Mouse (Mus musculus) midbrain, embryonic 10.5 days (tissue): ENCODE measurements around the gene Cd5l. TPM values are rescaled to one million over a fixed set of nuclear protein-coding genes. Genes with fewer than 3 reads are reported as not detected.
"Not testable (repeated sequence)": the region's sequence is repeated elsewhere in the genome, so short reads cannot be mapped to it uniquely, and the experiment has no call there.

Experiments used
- DNase-seq: peaks from one replicate; pipeline ENCODE4 v3.0.0-alpha.2; 2017; ENCODE audit warnings: low spot score
- H3K27ac ChIP-seq: fragments of 300-500 bp; sonication (generic); replicated peaks from 2 replicates; pipeline ENCODE4 v1.5.1; 2016; ENCODE audit warnings: mild to moderate bottlenecking
- H3K27me3 ChIP-seq: fragments of 300-500 bp; sonication (generic); 2 replicates; pipeline ENCODE4 v1.6.1; 2016; ENCODE audit warnings: low read depth, mild to moderate bottlenecking; ENCODE audit not compliant: poor library complexity, severe bottlenecking
- H3K36me3 ChIP-seq: fragments of 300-500 bp; sonication (generic); 2 replicates; pipeline ENCODE4 v1.6.1; 2016; ENCODE audit warnings: mild to moderate bottlenecking, moderate library complexity
- H3K4me1 ChIP-seq: fragments of 300-500 bp; sonication (generic); 2 replicates; pipeline ENCODE4 v1.6.1; 2016
- H3K4me3 ChIP-seq: fragments of 300-500 bp; sonication (generic); 2 replicates; pipeline ENCODE4 v1.5.1; 2016; ENCODE audit warnings: mild to moderate bottlenecking, moderate library complexity
- H3K9me3 ChIP-seq: fragments of 300-500 bp; sonication (generic); replicated peaks from 2 replicates; pipeline ENCODE4 v1.6.1; 2016; ENCODE audit warnings: mild to moderate bottlenecking
- WGBS: fragments of 180-500 bp; shearing (Covaris S2); methylation state at CpG from one replicate; pipeline ENCODE4 v1.1.7; 2016; 5-methylcytosine and 5-hydroxymethylcytosine counted together
- polyA plus RNA-seq: library from polyadenylated mRNA; unstranded; fragments of >200 nt; fragmentation: Nextera tagmentation; extraction: Ambion mirVana; gene quantifications from 2 replicates; pipeline ENCODE4 v1.2.1, GENCODE M21; 2016

The Cd5l gene
- polyA plus RNA-seq, 1 experiment from 2014 or later = not detected

- no peak for DNase-seq
- Histone ChIP-seq H3K27ac (no peak overlapping the region), H3K27me3 (no peaks in the 10 kb centered on the region), H3K4me3 (no peak overlapping the region), H3K9me3 (no peaks in the 10 kb centered on the region), H3K36me3 (no peaks in the 10 kb centered on the region), H3K4me1 (no peaks in the 10 kb centered on the region)
- WGBS = 77% methylated on average over 6 of the region's 6 CpGs
Measured at GRCm38 (mm10) chr3:87377719-87378118, 20.0 kb downstream of the Cd5l start.

DNA sequence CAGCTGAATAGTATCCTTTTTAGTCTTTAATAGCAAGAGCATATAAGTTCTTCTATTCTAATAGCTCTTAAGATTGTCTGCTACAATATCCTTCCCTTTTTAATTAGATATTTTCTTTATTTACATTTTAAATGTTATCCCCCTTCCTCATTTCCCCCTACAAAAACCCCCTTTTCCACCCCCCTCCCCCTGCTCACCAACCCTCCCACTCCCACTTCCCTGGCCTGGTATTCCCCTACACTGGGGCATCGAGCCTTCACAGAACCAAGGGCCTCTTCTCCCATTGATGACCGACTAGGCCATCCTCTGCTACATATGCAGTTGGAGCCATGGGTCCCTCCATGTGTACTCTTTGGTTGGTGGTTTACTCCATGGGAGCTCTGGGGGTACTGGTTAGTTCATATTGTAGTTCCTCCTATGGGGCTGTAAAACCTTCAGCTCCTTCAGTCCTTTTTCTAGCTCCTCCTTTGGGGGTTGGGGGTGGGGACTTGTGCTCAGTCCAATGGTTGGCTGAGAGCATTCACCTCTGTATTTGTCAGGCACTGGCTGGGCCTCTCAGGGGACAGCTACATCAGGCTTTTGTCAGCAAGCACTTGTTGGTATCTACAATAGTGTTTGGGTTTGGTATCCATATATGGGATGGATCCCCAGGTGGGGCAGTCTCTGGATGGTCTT is 22.1 kb downstream of the Cd5l start:
- not testable (repeated sequence) for DNase-seq, H3K36me3 ChIP-seq, H3K4me1 ChIP-seq, H3K27me3 ChIP-seq, H3K4me3 ChIP-seq, H3K9me3 ChIP-seq, H3K27ac ChIP-seq
- 84% methylated on average over 2 of the region's 2 CpGs for WGBS

GRCm38 (mm10) chr3:87381806-87382712 is 24.4 kb downstream of the Cd5l start:
- no peak for DNase-seq
- 71% methylated on average over 7 of the region's 7 CpGs for WGBS

GRCm38 (mm10) chr3:87383308-87383707 is 25.6 kb downstream of the Cd5l start:
- H3K4me3 ChIP-seq = no peak overlapping the region
- no peaks in the 10 kb centered on the region for H3K36me3 ChIP-seq
- 91% methylated on average over 3 of the region's 3 CpGs for WGBS
- no peaks in the 10 kb centered on the region for H3K4me1 ChIP-seq
- no peak for DNase-seq
- no peaks in the 10 kb centered on the region for H3K27me3 ChIP-seq
- H3K27ac ChIP-seq = no peak overlapping the region
- no peaks in the 10 kb centered on the region for H3K9me3 ChIP-seq

More at GRCm38 (mm10) chr3:87381806-87382712, 24.4 kb downstream of the Cd5l start:
- H3K4me1 ChIP-seq = no peaks in the 10 kb centered on the region
- H3K27ac ChIP-seq = no peak overlapping the region
- no peak overlapping the region for H3K4me3 ChIP-seq
- H3K27me3 ChIP-seq = no peaks in the 10 kb centered on the region
- no peaks in the 10 kb centered on the region for H3K9me3 ChIP-seq
- no peaks in the 10 kb centered on the region for H3K36me3 ChIP-seq

DNA sequence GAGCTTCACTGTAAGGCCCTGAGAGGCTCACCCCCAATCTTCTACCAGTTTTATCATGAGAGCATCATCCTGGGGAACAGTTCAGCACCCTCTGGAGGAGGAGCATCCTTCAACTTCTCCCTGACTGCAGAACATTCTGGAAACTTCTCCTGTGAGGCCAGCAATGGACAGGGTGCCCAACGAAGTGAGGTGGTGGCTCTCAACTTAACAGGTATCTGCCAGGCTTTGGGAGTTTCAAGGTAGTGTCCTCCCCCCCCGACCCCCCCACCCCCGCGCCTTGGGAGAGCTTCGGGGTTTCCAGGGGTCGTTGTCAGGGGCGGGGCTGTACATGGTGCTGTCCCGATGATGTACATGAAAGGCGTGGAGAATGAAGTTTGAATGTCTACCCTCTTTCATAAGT is 27.4 kb downstream of the Cd5l start:
- Histone ChIP-seq H3K36me3 (no peaks in the 10 kb centered on the region), H3K9me3 (no peaks in the 10 kb centered on the region), H3K4me3 (no peak overlapping the region), H3K27ac (no peak overlapping the region), H3K27me3 (no peaks in the 10 kb centered on the region), H3K4me1 (no peaks in the 10 kb centered on the region)
- no peak for DNase-seq
- 94% methylated on average over 9 of the region's 9 CpGs for WGBS

DNA sequence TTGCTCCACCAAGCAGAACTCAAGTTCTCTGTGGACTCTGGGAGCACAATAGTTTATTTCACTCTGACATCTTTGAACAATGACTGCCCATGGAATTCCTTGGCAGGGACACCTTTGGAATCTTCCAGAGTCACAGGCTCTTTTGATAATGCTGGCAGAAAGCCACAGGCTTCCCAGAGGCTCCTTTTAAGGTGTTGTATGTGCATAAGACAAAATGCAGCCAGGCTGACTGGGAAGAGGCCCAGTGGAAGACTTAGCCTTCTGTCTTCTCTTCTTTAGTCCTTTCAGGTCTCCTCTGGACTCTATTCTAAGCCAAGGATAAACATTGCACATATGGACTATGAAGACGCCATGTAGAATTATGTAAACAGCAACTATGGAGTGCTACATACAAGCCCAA is 33.3 kb downstream of the Cd5l start:
- no peak for DNase-seq
- H3K27me3 ChIP-seq = no peaks in the 10 kb centered on the region
- H3K36me3 ChIP-seq = no peaks in the 10 kb centered on the region
- H3K4me1 ChIP-seq = no peaks in the 10 kb centered on the region
- H3K4me3 ChIP-seq = no peak overlapping the region
- no peak overlapping the region for H3K27ac ChIP-seq
- WGBS = 84% methylated on average over 1 of the region's 1 CpGs
- H3K9me3 ChIP-seq = no peaks in the 10 kb centered on the region

- DNase-seq = no peak
- no peak overlapping the region for H3K27ac ChIP-seq
- no peaks in the 10 kb centered on the region for H3K4me1 ChIP-seq
- no peak overlapping the region for H3K4me3 ChIP-seq
- H3K9me3 ChIP-seq = no peaks in the 10 kb centered on the region
- no peaks in the 10 kb centered on the region for H3K27me3 ChIP-seq
- 74% methylated on average over 4 of the region's 4 CpGs for WGBS
- H3K36me3 ChIP-seq = no peaks in the 10 kb centered on the region
Measured at GRCm38 (mm10) chr3:87398809-87399208, 41.1 kb downstream of the Cd5l start.

GRCm38 (mm10) chr3:87399906-87400305 is 42.2 kb downstream of the Cd5l start:
- Histone ChIP-seq H3K27ac (no peak overlapping the region), H3K36me3 (no peaks in the 10 kb centered on the region), H3K27me3 (no peaks in the 10 kb centered on the region), H3K4me3 (no peak overlapping the region), H3K9me3 (no peaks in the 10 kb centered on the region), H3K4me1 (no peaks in the 10 kb centered on the region)
- DNase-seq = no peak
- 82% methylated on average over 4 of the region's 4 CpGs for WGBS

DNA sequence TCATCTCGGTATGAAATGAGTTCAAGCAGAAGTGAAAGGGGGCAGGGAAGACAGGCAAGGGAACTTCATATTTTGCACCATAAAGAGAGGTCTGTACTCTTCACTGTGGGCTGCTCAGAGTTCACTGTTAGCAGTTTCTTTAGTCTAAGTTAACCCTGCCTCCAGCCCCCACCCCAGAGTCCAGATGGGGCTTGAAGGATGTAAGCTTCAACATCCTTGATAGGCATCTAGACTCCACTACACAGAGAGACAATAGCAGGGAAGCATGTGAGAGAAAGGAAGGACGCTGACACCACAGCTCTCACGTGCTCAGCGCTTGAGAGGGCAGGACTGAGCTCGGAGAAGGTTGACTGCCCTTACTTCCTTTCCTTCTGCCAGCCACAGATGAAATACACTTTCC is 43.6 kb downstream of the Cd5l start:
- H3K27ac ChIP-seq = no peak overlapping the region
- H3K36me3 ChIP-seq = no peaks in the 10 kb centered on the region
- WGBS = 72% methylated on average over 5 of the region's 5 CpGs

GRCm38 (mm10) chr3:87408171-87408570 is 50.5 kb downstream of the Cd5l start:
- H3K4me3 ChIP-seq = no peak overlapping the region
- DNase-seq = no peak
- no peak overlapping the region for H3K27ac ChIP-seq
- H3K4me1 ChIP-seq = peaks cover 6% of the 10 kb centered on the region
- no peaks in the 10 kb centered on the region for H3K9me3 ChIP-seq
- H3K27me3 ChIP-seq = no peaks in the 10 kb centered on the region
- WGBS = 29% methylated on average over 4 of the region's 4 CpGs
- no peaks in the 10 kb centered on the region for H3K36me3 ChIP-seq

More for the DNA sequence above, 43.6 kb downstream of the Cd5l start:
- no peak overlapping the region for H3K4me3 ChIP-seq
- no peak for DNase-seq
- no peaks in the 10 kb centered on the region for H3K27me3 ChIP-seq
- no peaks in the 10 kb centered on the region for H3K4me1 ChIP-seq
- no peaks in the 10 kb centered on the region for H3K9me3 ChIP-seq

DNA sequence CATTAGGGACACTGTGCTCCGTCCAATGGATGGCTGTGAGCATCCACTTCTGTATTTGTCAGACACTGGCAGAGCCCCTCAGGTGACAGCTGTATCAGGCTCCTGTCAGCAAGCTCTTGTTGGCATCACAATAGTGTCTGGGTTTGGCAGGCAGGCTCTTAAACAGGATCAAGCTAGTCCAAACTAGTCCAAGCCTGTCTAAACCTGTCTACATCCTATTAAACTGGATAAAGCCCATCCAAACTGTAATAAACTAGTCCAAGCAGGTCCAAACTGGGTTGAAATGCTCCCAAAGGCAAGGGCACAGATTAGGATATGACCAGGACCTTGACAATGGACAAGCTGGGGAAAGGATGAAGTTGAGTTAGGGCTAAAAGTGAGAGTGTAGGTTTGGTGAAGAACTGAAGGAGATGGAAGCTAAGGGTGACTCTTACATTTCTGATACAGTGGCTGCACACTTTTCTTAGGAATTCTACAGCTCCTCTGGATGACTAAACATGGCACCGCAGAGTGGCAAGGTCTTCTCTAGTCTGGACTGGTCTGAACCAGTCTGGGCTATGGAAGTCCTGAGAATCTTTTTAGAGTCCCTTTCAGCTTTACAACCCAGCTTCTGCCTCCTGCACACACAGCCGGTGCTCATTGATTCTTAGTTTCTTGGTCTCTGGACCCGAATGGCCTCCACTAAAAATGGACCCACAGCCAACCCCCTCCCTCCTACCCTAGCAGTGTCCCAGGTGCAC is 51.7 kb downstream of the Cd5l start:
- H3K4me3 ChIP-seq = no peak overlapping the region
- no peak overlapping the region for H3K27ac ChIP-seq
- 88% methylated on average over 4 of the region's 4 CpGs for WGBS
- H3K27me3 ChIP-seq = no peaks in the 10 kb centered on the region
- H3K4me1 ChIP-seq = peaks cover 6% of the 10 kb centered on the region
- DNase-seq = no peak
- H3K36me3 ChIP-seq = no peaks in the 10 kb centered on the region
- no peaks in the 10 kb centered on the region for H3K9me3 ChIP-seq

- no peak for DNase-seq
- Histone ChIP-seq H3K4me3 (no peak overlapping the region), H3K4me1 (peaks cover 6% of the 10 kb centered on the region), H3K27ac (no peak overlapping the region), H3K27me3 (no peaks in the 10 kb centered on the region), H3K36me3 (no peaks in the 10 kb centered on the region), H3K9me3 (no peaks in the 10 kb centered on the region)
- WGBS = 84% methylated on average over 6 of the region's 6 CpGs
Measured at GRCm38 (mm10) chr3:87410605-87411004, 52.9 kb downstream of the Cd5l start.
